Mouse (Mus musculus) lung, postnatal 0 days (tissue): ENCODE data around the gene Gm13278.

Experiments
- CTCF ChIP-seq: IDR thresholded peaks from 2 replicates; pipeline ENCODE4 v1.5.1; 2016; ENCODE audit warnings: antibody characterized with exemption, mild to moderate bottlenecking
- EP300 ChIP-seq: IDR thresholded peaks from 2 replicates; pipeline ENCODE4 v1.6.1; 2016; ENCODE audit warnings: antibody characterized with exemption, mild to moderate bottlenecking, control low read depth

DNA sequence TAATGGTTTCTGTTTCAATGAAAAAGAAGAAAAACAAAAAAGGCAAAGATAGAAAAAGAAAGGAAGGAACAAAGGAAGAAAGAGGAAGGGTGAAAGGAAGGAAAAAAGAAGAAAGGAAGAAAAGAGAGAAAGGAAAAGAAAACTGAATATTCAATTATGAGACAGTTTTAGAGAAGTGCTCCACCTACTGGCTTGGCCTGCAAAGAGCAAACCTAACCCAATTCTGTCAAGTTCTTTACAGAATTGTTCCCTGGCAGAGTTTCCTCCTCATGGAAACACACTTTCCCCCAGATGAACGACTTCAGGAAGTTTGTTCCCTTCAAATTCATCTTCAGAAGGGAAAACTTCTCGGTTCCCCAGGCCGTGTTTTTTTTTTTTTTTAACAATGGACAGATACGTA is 31.6 kb downstream of the Gm13278 start:
- TF ChIP-seq CTCF (peak; percentile 61), EP300 (no peak)
